Mouse (Mus musculus) cerebellum, postnatal 4 days (tissue): ENCODE results near the gene Ly6g5b.
A peak's percentile ranks its signal among the peaks of the same experiment; 100 is the strongest.

Source experiments
- DNase-seq, 2 experiments: peaks; one replicate each; pipeline ENCODE4 v3.0.0; 2022; ENCODE audit warnings: low spot score in 2 of 2, mixed read lengths in 1 of 2

The Ly6g5b gene

DNA sequence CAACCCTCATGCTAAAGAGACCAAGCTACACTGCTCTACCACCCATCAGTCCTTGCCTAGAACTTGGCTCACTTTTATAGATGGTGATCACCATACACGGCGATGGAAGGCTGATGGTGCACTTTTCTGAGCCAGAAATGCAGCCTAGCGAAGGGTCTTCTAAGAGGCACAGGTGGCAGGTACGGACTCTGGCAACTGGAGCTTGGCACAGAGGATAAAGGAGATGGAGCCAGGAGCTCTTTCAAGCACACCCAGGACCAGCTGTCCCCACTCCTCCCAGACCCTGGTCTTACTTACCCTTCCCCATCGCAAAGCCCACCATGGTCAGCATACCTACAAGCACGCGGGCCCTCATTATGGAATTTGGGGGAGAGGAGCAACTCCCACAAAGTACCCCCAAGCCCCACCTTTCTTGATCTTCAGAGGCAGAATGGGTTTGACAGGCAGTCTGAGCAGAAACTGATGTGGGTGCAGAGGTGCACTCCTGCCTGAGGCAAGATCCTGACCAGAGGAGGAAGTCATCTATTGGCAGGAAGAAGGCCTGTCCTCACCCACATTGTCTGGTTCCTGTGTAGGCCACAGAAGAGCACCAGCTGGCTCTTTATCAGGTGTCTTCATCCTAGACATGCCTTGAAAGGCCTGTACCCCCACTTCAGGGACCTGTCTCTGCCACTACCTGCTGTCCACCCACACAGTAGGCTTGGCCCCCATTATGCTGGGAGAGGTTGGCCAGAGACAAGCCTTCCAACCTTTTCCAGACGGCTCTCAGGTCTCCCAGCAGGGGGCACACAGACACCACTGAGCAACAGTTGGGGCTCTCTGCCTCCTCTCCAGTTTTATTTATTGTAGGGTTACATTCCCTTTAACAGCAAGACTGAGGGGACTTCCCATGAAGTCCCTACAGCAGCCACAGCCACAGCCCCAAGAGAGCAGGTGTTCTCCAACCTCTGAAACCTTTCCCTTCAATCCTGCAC is at the start of gene Ly6g5b:
Ly6g5b (minus strand) TSS at position 383 of the 974 bp plus-strand sequence.
- no peak for DNase-seq

DNA sequence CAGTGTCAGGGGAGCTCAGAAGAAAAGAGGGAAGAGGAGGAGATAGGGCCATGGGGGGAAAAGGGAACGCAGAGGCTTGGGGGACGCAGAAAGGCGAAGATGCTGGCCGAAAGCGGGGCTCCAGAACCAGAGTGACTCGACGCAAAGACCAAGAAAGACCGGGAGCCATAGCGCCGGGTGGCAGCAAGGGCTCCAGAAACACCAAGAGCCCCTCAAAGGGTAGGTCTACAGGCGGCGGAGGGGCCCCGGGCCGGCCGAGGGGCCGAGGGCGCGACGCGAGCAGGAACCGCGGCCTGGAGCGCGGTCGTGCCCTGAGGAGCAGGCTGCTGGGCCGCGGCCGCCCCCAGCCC is 49.0 kb upstream of the Ly6g5b start:
- peak in 1 of 2 experiments; percentile 38 for DNase-seq

DNA sequence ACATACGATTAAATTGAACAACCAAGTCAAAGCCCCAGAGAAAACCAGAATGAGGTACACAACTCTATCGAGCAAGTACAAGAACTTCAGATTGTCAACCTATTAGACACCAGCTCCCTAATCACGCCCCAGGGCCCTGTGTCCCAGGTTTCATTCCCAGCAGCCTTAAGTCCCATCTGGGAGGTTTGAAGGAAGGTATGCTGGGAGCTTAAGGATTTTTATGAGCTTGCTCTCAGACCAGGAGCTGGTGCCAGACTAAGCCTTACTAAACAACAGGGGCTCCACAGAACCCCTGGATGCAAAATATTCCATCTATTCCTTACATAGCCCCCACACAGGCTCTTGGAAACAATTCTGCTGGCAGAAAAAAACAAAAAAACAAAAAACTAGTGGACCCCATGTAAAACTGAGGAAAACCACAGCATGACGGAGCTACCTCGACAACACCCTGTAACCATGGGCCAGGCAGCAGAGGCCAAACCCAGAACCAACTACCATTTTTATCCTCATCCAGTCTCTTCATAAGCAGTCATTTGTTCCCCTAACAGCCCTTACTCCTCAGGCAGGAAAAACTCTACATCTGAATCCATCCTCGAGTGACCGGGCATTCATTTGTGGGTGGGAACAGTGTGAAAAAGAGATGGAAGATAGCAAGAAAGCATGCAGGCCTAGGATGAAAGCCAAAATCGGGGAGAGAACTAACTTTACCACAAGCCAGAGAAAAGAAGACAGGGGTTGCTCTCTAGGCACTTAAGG is 48.3 kb upstream of the Ly6g5b start:
- DNase-seq = no peak

DNA sequence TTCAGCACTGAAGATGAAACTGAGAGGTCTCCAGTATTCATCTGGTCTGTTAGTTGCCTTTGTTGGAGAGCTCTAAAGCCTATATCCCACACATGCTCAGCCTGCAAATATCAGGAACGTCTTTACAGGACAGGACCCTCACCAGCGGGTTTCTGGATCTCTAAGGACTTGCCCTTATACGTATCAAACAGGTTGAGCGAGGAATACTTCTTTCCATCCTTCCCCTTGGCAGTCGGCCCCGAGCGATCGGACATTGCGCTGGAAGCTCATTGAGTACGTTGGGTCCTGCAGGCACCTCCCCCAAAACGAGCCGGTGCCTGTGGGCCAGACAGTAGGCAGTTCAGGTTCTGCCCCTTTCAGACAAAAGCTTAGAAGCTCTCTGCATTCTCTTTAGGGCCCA is 47.5 kb upstream of the Ly6g5b start:
- no peak for DNase-seq

DNA sequence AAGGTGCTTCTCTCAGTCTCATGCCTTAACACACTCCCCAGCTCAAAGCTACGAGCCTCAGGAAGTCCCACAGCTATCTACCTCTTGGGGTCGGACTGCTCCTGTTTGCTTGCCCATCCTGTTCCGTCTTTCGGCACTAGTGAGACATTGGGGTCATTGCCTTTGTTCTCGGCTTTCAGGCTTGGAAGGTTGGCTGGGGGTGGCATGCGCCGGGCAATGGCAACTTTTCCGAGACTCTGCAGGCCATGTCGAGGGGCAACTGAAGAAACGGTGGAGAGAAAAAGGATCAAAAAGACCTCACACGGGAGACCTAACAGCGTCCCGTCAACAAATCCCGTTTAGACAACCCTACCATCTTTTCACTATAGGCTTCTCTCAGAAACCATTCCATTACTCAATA is 46.9 kb upstream of the Ly6g5b start:
- no peak for DNase-seq

DNA sequence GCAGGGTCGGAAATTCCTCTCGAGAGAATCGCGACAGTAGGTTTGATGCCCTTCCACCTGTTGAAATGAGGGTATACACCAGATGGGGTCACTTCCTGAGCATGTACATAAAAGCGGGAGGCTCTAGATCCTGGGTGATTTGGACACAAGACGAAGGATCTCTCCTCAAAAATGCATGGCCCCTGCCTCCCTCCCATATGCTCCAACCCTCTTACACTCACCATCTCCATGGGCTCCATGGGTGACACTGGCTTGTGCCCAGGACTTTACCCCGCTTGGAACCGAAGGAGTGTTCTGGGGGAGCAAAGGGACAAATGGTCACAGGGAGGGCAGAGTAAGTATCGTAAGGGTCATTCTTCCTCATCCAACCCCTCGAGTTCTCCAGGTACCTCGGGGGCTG is 46.2 kb upstream of the Ly6g5b start:
- DNase-seq = no peak

DNA sequence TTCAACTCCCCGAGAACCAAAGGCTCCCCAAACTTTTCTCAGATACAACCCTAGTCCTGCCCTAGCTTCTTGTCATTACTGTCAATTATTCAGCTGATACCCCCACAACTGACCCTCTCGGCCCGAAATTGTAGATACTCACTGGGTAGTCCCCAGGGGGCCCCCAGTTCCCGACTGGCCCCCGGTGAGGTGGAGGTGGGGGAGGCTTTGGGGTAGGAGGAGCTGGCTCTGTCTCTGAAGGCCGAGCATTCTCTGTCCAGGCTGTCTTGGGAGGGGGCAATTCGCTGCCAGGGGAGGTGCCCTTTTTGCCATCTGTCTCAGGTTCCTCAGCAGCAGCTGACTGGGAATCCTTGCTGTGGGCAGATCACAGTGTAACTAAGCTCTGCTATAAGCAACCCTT is 44.4 kb upstream of the Ly6g5b start:
- no peak for DNase-seq

DNA sequence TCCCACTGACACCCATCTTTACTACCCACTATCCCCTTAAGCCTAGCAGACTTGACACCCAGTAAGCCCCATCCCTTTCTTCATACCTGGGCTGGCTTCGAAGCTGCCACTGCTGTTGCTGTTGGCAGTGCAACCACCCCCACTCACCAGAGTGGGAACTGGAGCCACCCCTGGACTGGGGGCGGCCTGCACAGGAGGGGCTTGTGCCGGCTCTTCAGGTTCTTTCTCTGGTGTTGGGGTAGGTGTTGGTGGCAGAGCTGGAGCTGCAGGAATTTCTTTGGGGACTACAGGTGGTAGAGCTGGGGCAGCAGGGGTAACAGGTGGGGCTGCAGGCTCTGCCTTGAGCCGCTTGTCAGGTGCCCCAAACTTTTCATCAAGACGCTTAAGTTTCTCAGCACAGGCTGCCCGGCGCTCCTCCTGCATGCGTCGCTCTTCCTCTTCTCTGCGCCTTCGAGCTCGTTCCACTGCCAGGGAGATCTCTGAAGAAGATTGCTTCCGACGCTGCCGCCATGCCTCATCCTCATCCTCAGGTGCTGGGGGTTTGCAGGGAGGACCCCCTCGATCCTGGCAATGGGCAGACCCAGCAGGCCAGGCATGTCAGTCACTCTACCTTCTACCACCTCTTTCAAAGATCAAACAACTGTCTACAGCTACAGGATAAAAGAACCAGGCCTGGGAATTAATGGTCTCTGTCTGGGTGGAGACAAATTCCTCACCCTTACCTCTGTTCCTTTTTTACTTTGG is 43.8 kb upstream of the Ly6g5b start:
- no peak for DNase-seq

DNA sequence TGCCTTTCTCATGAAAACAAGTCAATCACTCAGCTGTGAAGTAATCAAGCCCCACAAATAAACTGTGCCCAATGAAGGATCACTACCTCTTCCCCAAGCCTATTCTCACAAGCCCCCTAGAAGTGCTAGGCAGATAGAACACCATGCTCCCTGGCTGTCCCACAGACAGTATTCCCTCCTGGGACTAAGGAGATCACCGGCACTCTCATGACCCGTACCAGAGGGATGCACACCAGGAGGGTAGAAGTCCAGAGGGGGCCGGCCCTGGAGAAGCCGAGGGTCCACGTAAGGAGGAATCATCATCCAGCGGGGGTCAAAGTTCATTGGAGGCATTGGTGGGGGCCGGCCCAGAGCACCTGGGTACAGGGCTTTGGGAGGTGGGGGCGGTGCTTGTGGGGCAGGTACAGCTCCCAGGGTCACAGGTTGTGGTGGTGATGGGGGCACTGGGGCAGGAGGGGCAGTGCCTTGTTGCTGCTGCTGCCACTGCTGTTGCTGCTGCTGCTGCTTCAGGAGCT is 42.5 kb upstream of the Ly6g5b start:
- DNase-seq = no peak

DNA sequence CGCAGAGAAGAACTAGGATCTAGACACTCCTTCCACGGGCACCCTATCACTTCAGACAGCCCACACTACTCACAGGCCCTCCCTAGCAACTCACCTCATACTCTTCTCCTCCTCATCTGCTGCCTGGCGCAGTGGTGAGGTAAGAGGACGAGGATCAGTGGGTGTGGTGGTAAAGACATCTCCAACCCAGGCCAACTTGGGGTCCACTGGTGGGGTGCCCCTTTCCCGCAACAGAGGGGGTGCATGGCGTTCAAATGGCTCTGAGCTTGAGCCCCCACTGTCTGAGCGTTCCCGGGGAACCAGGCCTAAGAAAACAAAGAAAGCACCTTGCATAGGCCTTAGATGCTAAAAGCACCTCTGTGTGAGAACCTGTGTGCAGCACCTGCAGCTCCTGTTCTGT is 42.0 kb upstream of the Ly6g5b start:
- no peak for DNase-seq

DNA sequence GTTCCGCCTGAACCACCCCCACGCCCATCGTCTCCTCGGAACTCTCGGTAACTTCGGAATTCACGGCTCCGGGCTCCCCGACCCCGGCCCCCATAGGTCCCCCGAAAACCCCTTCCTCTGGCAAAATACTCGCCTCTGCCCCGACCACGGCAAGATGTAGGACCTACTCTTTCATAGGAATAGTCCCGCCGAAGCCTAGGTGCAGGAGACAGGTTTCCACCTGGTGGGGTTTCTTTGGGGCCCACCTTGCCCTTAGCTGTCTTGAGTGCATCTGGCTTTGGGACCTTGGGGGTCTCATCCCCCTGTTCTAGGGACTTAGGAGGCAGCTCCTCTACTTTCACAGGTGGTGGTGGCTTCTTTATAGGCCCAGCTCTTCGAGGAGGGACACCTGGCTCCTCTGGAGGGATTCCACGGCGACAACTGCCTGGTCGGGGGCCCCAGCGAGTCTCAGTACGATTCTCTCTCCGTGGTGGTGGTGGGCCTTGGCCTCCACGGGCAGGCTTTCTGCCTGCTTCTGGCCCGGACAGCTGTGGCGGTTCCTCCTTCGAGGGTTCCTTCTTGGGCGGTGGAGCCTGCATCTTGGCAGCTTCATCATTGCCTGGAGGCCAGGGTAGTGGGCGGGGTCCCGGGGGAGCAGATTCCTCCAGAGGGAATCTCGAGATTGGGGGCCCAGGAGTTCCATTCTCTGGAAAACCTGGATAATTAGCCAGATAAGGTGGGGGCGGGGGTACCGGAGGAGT is 41.4 kb upstream of the Ly6g5b start:
- DNase-seq = no peak

DNA sequence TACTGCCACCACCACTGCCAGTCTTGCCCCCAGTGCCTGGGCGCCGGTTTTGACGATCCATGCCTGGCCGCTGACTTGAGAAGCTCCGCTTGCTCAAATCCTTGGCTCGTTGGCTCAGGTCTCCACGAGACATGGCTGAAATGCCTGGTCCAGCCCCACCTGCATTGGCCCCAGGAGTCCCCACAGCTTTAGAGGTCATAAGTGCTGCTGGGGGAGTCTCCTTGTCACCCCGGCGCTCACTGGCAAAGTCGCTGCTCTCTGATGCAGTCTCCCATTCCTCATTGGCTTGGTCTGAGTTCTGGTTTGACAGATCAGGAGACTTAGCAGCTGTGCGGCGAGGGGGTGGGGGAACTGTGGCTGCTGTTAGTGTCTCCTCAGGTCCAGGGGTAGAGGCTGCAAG is 40.2 kb upstream of the Ly6g5b start:
- no peak for DNase-seq

DNA sequence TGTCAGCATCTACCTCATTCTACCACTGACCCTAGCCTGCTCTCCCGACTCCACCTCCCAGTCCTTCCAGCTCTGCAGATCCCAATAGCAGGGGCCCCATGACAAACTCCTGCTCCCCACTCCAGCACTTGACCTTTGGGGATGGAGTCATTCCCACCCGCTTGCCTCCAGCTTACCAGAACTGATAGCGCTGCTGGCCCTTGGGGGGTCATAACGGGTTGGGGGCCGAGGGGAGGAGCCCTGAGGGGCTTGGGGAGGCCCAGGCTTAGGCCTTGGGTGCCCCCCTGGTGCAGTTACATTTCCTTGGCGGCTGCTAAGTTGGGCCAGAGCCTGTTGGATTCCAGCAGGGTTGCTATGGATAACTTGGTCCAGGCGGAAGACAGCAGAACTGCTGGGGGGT is 39.4 kb upstream of the Ly6g5b start:
- no peak for DNase-seq

DNA sequence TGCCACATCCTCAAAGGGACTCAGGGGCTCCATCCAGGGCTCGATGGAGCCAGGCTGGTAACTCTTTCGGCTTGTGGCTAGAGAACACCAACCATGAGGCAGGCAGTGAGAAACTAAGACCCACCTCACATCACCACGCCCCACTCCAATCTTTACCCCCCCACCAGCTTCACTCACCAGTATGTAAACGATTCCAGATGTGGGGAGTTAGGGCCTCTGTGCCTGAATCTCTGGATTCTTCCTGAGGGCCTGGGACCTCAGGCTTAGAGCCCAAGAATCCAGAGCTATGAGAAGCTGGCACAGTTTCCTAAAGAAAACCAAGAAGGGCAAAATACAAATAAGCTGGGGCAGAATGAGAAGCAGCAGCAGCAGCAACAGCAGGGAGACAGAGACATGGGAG is 38.7 kb upstream of the Ly6g5b start:
- no peak for DNase-seq

DNA sequence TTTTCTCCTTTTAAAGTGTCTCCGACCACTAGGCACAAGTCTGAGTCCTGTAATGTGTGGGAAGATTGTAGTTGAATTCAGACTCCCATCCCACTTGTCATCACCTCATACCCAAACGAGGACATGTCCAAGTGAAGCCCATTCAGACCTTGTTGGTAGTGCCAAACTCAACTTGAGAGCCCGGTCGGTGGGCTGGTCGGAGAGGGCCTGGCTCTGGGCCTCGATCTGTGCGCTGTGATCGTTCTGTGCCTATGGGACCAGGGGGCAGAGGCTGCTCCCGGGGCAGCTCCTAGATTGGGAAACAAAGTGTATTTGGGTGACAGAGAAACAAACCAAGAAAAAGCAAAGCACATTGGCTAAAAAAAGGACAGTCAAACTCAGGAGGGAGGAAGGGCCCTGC is 37.8 kb upstream of the Ly6g5b start:
- no peak for DNase-seq

DNA sequence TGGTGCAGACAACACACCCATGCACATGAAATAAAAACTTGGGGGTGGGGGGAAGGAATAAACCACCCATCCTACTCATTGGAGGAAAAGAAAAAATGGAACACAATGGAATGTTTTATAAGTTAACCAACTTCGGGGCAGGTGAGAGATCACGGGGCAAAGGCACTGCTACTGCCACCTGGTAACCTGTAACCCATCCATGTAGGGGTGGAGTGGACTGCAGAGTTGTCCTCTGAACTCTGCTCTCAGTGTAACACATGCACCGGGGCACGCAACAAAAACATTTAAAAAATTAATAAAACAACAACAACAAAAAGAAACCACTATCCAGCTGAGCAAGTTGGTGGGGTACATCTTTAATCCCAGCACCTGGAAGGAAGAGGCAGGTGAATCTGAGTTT is 36.9 kb upstream of the Ly6g5b start:
- no peak for DNase-seq

DNA sequence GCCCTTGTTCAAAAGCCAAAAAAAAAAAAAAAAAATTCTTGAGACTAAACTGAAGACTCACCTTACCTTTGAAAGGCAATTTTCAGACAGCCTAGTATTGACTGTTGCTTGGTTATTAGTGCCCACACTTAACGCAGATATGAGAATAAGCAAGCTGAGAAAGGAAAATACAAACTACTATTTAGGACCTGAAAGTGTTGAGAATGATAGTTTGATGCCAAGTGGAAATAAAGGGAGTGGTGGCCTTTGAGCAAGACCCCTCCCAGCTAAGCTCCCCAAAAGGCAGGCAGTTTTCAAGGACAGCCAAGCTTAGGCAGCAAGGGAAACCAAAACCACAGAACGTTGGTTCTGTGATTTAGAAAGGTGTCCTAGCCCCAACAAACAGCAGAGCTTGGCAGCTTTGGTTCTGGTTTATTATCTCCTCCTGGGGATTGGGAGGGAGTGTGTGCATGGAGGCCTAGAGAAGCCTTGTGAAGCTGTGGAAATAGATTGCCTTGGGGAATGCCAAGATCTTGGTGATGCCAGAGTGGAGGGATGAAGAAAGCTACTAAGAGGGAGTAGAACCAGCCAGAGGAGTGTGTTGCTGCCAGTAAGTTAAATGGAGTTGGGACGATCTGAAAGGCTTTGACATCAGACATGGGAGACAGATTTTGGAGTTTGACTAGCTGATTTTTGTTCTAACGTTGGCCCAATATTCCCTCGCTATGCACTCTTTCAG is 32.9 kb upstream of the Ly6g5b start:
- no peak for DNase-seq

DNA sequence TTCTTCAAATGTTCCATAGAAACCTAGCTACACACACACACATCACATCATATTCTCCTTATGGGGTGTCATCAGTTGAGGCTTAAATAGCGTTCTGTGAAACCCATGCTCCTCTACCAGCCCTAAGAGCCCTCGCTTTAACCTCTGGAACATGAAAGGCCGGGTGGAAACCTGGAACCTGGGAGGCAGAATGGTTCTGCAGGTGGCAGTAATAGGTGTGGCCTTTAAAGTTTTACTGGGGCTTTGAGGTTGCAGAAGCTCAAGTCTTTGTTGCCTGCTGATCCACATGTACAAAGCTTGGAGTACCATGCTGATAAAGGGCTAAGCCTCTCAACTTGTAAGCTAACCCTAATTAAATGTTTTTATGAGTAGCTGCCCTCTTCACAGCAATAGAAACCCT is 32.1 kb upstream of the Ly6g5b start:
- DNase-seq = no peak

DNA sequence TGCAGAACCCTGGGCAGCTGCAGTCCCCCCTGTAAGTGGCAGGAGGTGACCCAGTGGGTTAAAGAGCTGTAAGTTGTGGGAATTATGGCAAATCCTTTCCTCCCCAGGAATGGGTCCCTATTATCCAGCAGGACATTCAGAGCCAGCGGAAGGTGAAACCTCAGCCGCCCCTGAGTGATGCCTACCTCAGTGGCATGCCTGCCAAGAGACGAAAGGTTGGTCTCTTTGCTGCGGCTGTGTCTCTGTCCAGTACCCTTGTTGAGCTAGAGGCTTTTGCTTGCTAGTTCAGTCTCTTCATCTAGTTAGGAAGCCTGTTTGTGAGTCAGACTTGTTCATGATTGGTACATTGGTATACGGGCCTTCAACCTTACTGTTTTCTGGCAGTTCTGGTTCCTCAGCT is 30.9 kb upstream of the Ly6g5b start:
- DNase-seq = no peak

DNA sequence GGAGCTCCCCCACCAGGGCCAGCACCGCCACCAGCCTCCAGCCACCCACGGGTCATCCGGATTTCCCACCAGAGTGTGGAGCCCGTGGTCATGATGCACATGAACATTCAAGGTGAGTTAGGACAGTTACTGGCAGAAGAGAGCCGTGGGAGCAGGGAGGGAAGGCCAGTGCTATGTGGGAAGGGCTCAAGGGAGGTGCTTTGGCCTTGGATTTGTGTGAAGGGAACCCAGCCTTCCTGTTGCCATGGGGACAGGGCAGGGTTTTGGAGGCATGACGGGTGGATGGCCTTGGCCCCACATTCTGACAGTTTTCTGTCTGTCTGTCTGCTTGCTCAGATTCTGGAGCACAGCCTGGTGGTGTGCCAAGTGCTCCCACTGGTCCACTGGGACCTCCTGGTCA is 26.7 kb upstream of the Ly6g5b start:
- DNase-seq = no peak

DNA sequence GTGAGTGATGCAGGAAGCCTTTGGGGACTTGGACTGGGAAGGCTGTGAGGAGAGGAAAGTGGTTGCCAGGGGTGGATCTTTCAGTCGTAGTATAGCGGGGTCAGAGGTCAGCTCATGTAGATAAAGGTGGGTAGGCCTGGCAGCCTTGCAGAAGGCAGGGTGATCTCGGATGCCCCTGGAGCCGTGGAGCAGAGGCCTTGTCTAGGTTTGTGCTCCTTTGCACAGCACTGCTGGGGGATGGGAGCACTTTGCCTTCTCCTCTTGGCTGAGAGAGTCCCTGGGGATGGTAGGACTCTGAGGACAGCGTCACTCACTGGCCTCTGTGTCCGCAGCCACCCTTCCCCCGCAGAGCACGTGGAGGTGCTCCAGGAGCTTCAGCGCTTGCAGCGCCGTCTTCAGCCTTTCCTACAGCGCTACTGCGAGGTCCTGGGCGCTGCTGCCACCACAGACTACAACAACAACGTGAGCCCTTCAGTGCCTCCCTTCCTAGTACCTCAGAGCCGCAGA is 25.3 kb upstream of the Ly6g5b start:
- DNase-seq = no peak
